Mouse (Mus musculus) midbrain, postnatal 0 days (tissue): ENCODE results near the gene Vps50. TPM values are rescaled to one million over a fixed set of nuclear protein-coding genes. Genes with fewer than 3 reads are reported as not detected.
"Not testable (repeated sequence)": the region's sequence is repeated elsewhere in the genome, so short reads cannot be mapped to it uniquely, and the experiment has no call there.

Source experiments
- ATAC-seq: fragments of 200-750 bp; cut with Nextera tagmentation; 2 replicates; pipeline ENCODE4 v1.8.0; 2017; ENCODE audit warnings: moderate number of reproducible peaks, mild to moderate bottlenecking, moderate TSS enrichment, moderate library complexity; ENCODE audit not compliant: low FRiP score
- DNase-seq: peaks from one replicate; pipeline ENCODE4 v3.0.0-alpha.2; 2015; ENCODE audit warnings: low spot score
- H3K27ac ChIP-seq: fragments of 300-500 bp; sonication (generic); 2 replicates; pipeline ENCODE4 v1.5.1; 2014; ENCODE audit warnings: low read depth, mild to moderate bottlenecking, low read length, mixed read lengths
- H3K27me3 ChIP-seq: fragments of 300-500 bp; sonication (generic); 2 replicates; pipeline ENCODE4 v1.6.1; 2014; ENCODE audit warnings: low read length, control low read depth, mixed read lengths; ENCODE audit not compliant: insufficient read depth
- H3K36me3 ChIP-seq: fragments of 300-500 bp; sonication (generic); 2 replicates; pipeline ENCODE4 v1.6.1; 2014; ENCODE audit warnings: low read length, control low read depth, mixed read lengths; ENCODE audit not compliant: insufficient read depth
- H3K4me1 ChIP-seq: fragments of 300-500 bp; sonication (generic); 2 replicates; pipeline ENCODE4 v1.6.1; 2014; ENCODE audit warnings: mild to moderate bottlenecking, control low read depth, antibody characterized with exemption, low read length, mixed read lengths; ENCODE audit not compliant: insufficient read depth
- H3K4me2 ChIP-seq: fragments of 300-500 bp; sonication (generic); 2 replicates; pipeline ENCODE4 v1.6.1; 2014; ENCODE audit warnings: low read depth, mild to moderate bottlenecking, low read length, mixed read lengths; ENCODE audit not compliant: poor library complexity, severe bottlenecking
- H3K4me3 ChIP-seq: fragments of 300-500 bp; sonication (generic); 2 replicates; pipeline ENCODE4 v1.5.1; 2014; ENCODE audit warnings: low read depth, mild to moderate bottlenecking, low read length, moderate library complexity
- H3K9ac ChIP-seq: fragments of 300-500 bp; sonication (generic); replicated peaks from 2 replicates; pipeline ENCODE4 v1.6.1; 2014; ENCODE audit warnings: mild to moderate bottlenecking, low read length, moderate library complexity, mixed read lengths; ENCODE audit not compliant: poor library complexity, severe bottlenecking
- H3K9me3 ChIP-seq: fragments of 300-500 bp; sonication (generic); 2 replicates; pipeline ENCODE4 v1.6.1; 2016; ENCODE audit warnings: low read length, control low read depth
- CTCF ChIP-seq: IDR thresholded peaks from 2 replicates; pipeline ENCODE4 v1.5.1; 2016; ENCODE audit warnings: antibody characterized with exemption, mild to moderate bottlenecking
- WGBS: fragments of 180-500 bp; shearing (Covaris S2); extraction: QIAGEN DNeasy Blood & Tissue Kit; methylation state at CpG from one replicate; pipeline ENCODE4 v1.1.7; 2014; 5-methylcytosine and 5-hydroxymethylcytosine counted together
- polyA plus RNA-seq: library from polyadenylated mRNA; unstranded; fragments of >200 nt; fragmentation: Nextera tagmentation; extraction: Ambion mirVana; gene quantifications from 2 replicates; pipeline ENCODE4 v1.2.1, GENCODE M21; 2015
- total RNA-seq: library from RNA; depleted of rRNA; stranded (reverse); fragments of >200 nt; gene quantifications from 2 replicates; pipeline ENCODE4 v1.2.3, GENCODE M21; 2014; rRNA removed

Gene Vps50
- total and polyA plus RNA-seq, 2 experiments from 2014 or later: 36.5 to 51.8 TPM

- WGBS: 91% methylated on average over 2 of the region's 2 CpGs
- ATAC-seq: no peak
- no peak for TF ChIP-seq CTCF
Measured at GRCm38 (mm10) chr6:3612827-3613226, 114.6 kb downstream of the Vps50 start.

GRCm38 (mm10) chr6:3620428-3621387 lies 122.5 kb downstream of the Vps50 start:
- not testable (repeated sequence) for H3K4me2 ChIP-seq, H3K36me3 ChIP-seq, H3K27ac ChIP-seq, H3K27me3 ChIP-seq, H3K4me3 ChIP-seq, H3K9ac ChIP-seq, DNase-seq, H3K9me3 ChIP-seq, H3K4me1 ChIP-seq
- peak; percentile 58 for TF ChIP-seq CTCF
- peak; percentile 54 for ATAC-seq
- 64% methylated on average over 11 of the region's 13 CpGs for WGBS

More at GRCm38 (mm10) chr6:3612827-3613226, 114.6 kb downstream of the Vps50 start:
- Histone ChIP-seq H3K4me2 (no peak overlapping the region), H3K9ac (no peak overlapping the region), H3K4me3 (no peak overlapping the region), H3K4me1 (no peaks in the 10 kb centered on the region), H3K27me3 (no peaks in the 10 kb centered on the region), H3K9me3 (no peaks in the 10 kb centered on the region), H3K36me3 (no peaks in the 10 kb centered on the region), H3K27ac (no peak overlapping the region)
- DNase-seq: no peak

Other genes with a start within 250 kb of the Vps50 start
- 2.7 and 3.5 TPM in 2 replicates for gene Samd9l, start 98.8 kb upstream of the Vps50 start, total RNA-seq
- 0.89 and 1.1 TPM in 2 replicates for gene Samd9l, start 98.8 kb upstream of the Vps50 start, polyA plus RNA-seq
- gene Hepacam2, start 84 bp upstream of the Vps50 start, total RNA-seq: 2.0 and 3.0 TPM in 2 replicates
- 1.4 and 1.6 TPM in 2 replicates for gene Hepacam2, start 84 bp upstream of the Vps50 start, polyA plus RNA-seq